Mouse (Mus musculus): ENCODE measurements around the gene Foxa1. TPM values are rescaled to one million over a fixed set of nuclear protein-coding genes. Genes with fewer than 3 reads are reported as not detected.

Foxa1 gene
- total RNA-seq (2015; ENCODE audit: low replicate concordance) (not detected in 2 replicates), total RNA-seq (2017; ENCODE audit: low replicate concordance) (not detected in 2 replicates)

GRCm38 (mm10) chr12:57546415-57547201, at the start of gene Foxa1:
Gene Foxa1 (minus strand): TSS chr12:57546916.
- ATAC-seq (replicated peaks; ENCODE audit: low FRiP score, poor library complexity, severe bottlenecking) = no peak

- ATAC-seq (replicated peaks; ENCODE audit: low FRiP score, poor library complexity, severe bottlenecking) = no peak
Measured at GRCm38 (mm10) chr12:57575931-57576628, 29.4 kb upstream of the Foxa1 start.

GRCm38 (mm10) chr12:57572415-57572814, 25.7 kb upstream of the Foxa1 start:
- no peak for ATAC-seq (replicated peaks; ENCODE audit: low FRiP score, poor library complexity, severe bottlenecking)

GRCm38 (mm10) chr12:57571773-57572172, 25.1 kb upstream of the Foxa1 start:
- ATAC-seq (replicated peaks; ENCODE audit: low FRiP score, poor library complexity, severe bottlenecking) = no peak

GRCm38 (mm10) chr12:57563909-57564308, 17.2 kb upstream of the Foxa1 start, which contains the start of gene Ttc6:
Gene Ttc6 (plus strand): TSS chr12:57564113.
- ATAC-seq (replicated peaks; ENCODE audit: low FRiP score, poor library complexity, severe bottlenecking) = no peak

GRCm38 (mm10) chr12:57554091-57554490, 7.4 kb upstream of the Foxa1 start:
- ATAC-seq (replicated peaks; ENCODE audit: low FRiP score, poor library complexity, severe bottlenecking) = no peak

GRCm38 (mm10) chr12:57552286-57552685, 5.6 kb upstream of the Foxa1 start:
- no peak for ATAC-seq (replicated peaks; ENCODE audit: low FRiP score, poor library complexity, severe bottlenecking)

- no peak for ATAC-seq (replicated peaks; ENCODE audit: low FRiP score, poor library complexity, severe bottlenecking)
Measured at GRCm38 (mm10) chr12:57550881-57551280, 4.2 kb upstream of the Foxa1 start.

- ATAC-seq (replicated peaks; ENCODE audit: low FRiP score, poor library complexity, severe bottlenecking) = no peak
Measured at GRCm38 (mm10) chr12:57550181-57550808, 3.6 kb upstream of the Foxa1 start.

- no peak for ATAC-seq (replicated peaks; ENCODE audit: low FRiP score, poor library complexity, severe bottlenecking)
Measured at GRCm38 (mm10) chr12:57549667-57550160, 3.0 kb upstream of the Foxa1 start.

- ATAC-seq (replicated peaks; ENCODE audit: low FRiP score, poor library complexity, severe bottlenecking) = no peak
Measured at GRCm38 (mm10) chr12:57548981-57549666, 2.4 kb upstream of the Foxa1 start.

- no peak for ATAC-seq (replicated peaks; ENCODE audit: low FRiP score, poor library complexity, severe bottlenecking)
Measured at GRCm38 (mm10) chr12:57548352-57548980, 1.8 kb upstream of the Foxa1 start.

- ATAC-seq (replicated peaks; ENCODE audit: low FRiP score, poor library complexity, severe bottlenecking) = no peak
Measured at GRCm38 (mm10) chr12:57547890-57548289, 1.2 kb upstream of the Foxa1 start.

GRCm38 (mm10) chr12:57545371-57546241, 1.1 kb downstream of the Foxa1 start:
- no peak for ATAC-seq (replicated peaks; ENCODE audit: low FRiP score, poor library complexity, severe bottlenecking)

- no peak for ATAC-seq (replicated peaks; ENCODE audit: low FRiP score, poor library complexity, severe bottlenecking)
Measured at GRCm38 (mm10) chr12:57544641-57545370, 1.9 kb downstream of the Foxa1 start.

- ATAC-seq (replicated peaks; ENCODE audit: low FRiP score, poor library complexity, severe bottlenecking) = no peak
Measured at GRCm38 (mm10) chr12:57543627-57543991, 3.1 kb downstream of the Foxa1 start.

- ATAC-seq (replicated peaks; ENCODE audit: low FRiP score, poor library complexity, severe bottlenecking) = no peak
Measured at GRCm38 (mm10) chr12:57542746-57543626, 3.7 kb downstream of the Foxa1 start.

Measured in erythroblast, adult 5-6 weeks (primary cell).